Mouse (Mus musculus) retina, postnatal 7 days (tissue): ENCODE measurements around the gene Primpol.
"Not testable (repeated sequence)": the region's sequence is repeated elsewhere in the genome, so short reads cannot be mapped to it uniquely, and the experiment has no call there.

ENCODE experiments used
- DNase-seq: peaks from one replicate; pipeline ENCODE4 v3.0.0-alpha.2; 2012; ENCODE audit warnings: low read depth, low spot score

The Primpol gene

GRCm38 (mm10) chr8:46603587-46603986 lies 13.4 kb downstream of the Primpol start:
- no peak for DNase-seq

DNA sequence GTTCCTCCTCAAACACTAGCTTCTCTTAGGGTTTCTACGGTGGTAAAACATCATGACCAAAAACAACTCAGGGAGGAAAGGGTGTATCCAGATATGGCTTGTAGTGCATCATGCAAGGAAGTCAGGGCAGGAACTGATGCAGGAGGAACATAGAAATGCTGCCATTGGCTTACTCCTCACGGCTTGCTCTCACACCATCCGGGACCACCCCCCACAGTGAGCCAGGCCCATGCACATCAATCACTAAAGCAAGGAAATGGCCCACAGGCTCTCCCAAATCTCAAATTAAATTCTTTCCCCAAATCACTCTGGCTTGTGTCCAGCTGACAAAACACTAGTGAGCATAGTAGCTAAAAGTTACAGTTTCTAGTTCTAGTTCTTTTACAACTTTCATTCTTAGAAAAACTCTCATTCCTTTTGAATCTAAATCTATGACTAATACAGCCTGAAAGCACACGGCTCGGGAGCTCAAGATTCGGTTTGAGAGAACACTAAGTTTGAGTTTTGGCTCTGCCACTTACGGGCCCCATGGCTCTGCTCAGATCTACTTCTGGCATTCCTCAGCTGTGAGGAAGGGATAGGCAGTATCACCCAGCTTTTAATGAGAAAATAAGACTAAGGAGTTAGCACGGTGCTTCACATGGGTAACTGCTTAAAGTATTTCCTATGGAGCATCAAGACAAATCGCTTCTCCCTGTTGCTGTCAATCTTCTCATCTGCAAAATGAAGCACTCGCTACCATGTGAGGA lies 15.9 kb downstream of the Primpol start:
- DNase-seq, result no peak

- no peak for DNase-seq
These were observed 17.6 kb downstream of the Primpol start for GRCm38 (mm10) chr8:46599314-46599904.

GRCm38 (mm10) chr8:46598753-46599152 lies 18.3 kb downstream of the Primpol start:
- DNase-seq, result no peak

GRCm38 (mm10) chr8:46598114-46598513 lies 18.9 kb downstream of the Primpol start:
- DNase-seq, result no peak

DNA sequence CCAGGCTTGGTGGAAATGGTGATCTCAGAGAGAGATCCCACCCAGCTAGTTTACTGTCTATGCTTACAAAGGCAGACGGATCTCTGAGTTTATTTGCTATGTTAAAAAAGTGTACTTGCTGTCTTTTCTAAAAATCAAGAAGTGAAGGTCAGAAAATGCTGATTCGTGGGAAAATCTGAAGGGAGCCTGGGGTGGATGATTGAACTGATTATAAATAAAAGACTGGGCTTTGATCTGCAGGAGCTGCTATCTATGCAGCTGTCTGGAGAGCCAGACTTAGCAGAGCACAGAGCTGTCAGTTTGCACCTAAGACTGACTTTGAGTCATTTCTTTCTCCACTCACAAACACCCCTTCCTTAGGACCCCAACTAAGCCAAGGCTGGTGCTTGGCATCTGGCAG lies 19.6 kb downstream of the Primpol start:
- no peak for DNase-seq

DNA sequence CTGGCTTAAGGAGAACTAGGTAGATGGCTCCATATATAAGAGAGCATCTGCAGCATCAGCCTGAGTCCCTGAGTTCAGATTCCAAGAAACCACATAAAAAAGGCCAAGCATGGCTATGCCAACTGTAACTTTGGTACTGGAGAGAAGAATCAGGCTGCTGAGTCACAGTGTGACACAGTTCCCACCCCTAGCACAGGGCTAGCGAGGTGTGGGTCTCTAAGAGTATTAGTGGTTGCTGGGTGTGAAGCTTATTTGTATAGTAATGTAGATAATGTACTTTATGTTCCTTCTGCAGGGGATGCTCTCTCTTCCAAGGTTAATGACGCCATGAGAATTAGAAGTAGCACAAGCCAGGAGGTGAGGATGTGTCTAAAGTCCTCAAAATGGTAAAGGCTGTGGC lies 20.5 kb downstream of the Primpol start:
- DNase-seq, result no peak

DNA sequence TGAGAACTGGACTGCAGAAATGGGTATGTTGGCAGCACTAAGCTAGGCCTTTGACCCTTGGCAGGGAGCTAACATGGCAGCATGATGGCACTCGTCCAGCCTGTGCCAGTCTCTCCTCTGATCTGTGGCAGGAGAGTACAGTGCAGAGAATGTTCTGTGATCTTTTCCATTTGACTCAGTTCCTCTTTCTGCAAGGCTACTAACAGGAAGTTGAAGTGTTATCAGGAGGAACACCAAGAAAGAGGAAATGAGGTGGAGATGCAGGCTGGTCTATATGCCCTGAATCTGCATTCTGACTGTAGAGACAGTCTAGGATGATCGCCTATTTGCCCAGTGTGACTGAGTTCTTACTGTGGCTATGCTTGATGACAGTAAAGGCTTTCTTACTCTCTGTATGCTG lies 21.4 kb downstream of the Primpol start:
- DNase-seq, result no peak

DNA sequence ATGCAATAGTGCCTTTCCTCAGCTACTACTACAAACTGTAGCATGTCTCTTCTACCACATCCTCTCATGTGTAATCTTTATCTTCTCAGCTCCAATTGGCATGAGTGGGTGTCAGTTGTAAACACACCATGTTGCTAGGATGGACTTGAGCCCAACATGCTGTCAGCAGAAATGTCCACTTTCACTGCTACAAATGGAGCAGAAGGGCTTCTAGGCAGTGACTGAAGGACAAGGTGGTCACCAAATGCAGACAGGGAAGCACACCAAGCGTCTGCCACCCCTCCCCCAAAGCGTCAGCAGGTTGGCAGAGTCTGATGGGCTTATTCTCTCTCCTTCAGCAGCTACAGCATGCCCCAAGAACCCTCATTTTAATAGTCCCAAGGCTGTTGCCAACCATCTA lies 23.2 kb downstream of the Primpol start:
- no peak for DNase-seq

- no peak for DNase-seq
These were observed 23.9 kb downstream of the Primpol start for GRCm38 (mm10) chr8:46593067-46593466.

- DNase-seq, result no peak
These were observed 28.3 kb downstream of the Primpol start for GRCm38 (mm10) chr8:46588663-46589062.

GRCm38 (mm10) chr8:46587911-46588310 lies 29.1 kb downstream of the Primpol start:
- DNase-seq, result no peak

DNA sequence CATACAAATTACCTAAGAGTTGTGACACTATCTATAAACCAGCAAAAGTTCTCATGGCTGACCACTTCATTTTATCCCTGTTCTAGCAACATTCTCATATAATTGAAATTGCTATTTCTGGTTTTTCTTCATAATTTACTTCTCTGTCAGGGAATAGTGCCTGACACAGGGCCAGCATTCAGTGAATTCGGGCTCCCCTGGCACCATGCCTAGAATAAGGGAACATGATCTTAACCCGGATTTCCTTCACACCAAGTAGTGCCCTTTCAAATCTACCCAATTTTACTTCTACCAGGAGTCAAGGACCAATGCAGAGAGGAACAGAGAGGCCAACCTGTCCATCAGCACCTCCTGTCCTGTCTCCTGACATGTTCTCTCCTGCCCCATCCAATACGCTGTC lies 31.4 kb downstream of the Primpol start:
- no peak for DNase-seq

DNA sequence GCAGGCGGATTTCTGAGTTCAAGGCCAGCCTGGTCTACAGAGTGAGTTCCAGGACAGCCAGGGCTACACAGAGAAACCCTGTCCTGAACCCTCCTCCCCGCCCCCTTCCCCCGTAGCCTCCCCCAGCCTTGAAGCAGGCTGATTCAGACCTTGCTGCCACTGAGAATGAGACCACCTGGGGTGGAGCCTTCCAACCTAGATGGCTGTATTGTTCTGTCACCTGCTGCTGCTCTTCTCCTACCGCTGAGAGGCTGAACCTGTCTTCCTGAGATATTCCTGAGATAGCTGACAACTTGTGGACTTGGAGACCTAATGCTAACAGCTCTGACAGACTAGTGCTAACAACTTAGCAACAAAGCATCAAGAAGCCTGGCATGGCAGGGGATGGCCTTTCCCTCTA lies 32.7 kb downstream of the Primpol start:
- DNase-seq, result not testable (repeated sequence)

- DNase-seq, result no peak
These were observed 38.2 kb downstream of the Primpol start for GRCm38 (mm10) chr8:46578794-46579193.

DNA sequence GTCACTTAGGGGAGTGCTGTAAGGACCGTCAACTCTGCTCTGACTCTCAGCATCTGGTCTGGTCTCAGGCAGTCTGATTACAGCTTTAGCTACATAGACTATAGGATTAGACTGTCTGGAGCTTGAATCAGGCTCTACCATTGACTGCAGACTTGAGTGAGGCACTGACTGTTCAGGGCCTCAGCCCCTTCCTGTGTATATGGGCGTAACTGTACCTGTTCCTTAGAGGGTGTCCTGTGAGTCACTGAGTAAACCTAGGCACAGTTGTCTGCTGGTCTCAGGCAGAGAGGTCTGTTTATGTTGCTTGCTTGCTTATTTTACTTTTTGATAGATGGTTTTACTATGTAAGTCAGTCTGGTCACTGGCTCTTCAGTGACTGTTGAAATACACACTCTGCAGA lies 43.0 kb downstream of the Primpol start:
- DNase-seq, result no peak

- DNase-seq, result no peak
These were observed 43.6 kb downstream of the Primpol start for GRCm38 (mm10) chr8:46573446-46573845.

- no peak for DNase-seq
These were observed 46.3 kb downstream of the Primpol start for GRCm38 (mm10) chr8:46570673-46571072.

GRCm38 (mm10) chr8:46569659-46570441 lies 47.2 kb downstream of the Primpol start:
- DNase-seq, result no peak

GRCm38 (mm10) chr8:46568942-46569341 lies 48.1 kb downstream of the Primpol start:
- no peak for DNase-seq

DNA sequence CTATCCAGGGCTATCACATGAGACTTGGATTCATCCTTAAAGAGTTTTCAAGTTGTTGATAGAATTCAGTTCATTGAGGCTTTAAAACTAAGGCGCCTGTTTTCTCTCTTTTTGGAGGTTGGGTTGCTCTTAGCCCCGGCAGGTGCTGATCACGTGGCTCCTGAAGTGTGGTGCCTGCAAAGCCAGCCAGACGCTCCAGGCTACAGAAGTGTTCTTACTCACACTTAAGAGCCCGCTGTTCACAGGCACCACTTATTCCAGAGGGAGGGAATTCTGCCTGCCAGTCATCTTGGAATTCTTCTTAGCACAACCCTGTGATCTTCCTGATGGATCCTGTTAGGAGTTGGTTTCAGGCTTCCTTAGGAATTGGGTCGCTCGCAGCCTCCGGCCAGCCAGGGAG lies 49.1 kb downstream of the Primpol start:
- no peak for DNase-seq

DNA sequence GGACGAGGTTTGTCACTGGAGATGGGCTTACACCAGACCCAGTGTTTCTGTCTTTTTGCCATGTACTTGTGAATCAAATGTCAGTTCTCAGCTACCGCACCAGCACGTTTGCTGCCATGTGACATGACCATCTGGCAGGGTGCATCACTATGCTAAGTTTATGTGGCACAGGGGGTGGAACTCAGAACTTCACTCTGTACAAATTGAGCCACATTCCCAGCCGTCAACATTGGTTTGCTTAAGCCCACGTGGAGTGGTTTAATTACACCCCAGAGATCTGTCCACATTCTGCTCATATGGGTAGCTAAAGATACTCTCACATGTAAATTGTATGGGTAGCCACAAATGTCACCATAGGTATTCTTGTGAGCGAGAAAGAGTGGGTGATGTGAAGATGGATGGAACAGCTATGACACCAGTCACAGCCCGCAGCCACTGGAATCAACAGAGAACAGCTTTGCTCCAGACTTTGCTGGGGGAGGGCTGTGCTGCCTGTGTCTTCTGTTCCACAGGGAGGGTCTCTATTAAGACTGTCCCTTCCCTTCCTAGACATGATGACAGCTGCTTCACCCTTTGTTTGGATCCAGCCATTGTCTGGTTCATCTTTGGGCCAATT lies 50.0 kb downstream of the Primpol start:
- no peak for DNase-seq
